Mouse (Mus musculus) gastrocnemius, postnatal 36 days (tissue): ENCODE data around the gene Rin2. TPM values are rescaled to one million over a fixed set of nuclear protein-coding genes. Genes with fewer than 3 reads are reported as not detected.

Experiments
- DNase-seq, 2 experiments: peaks; one replicate each; pipeline ENCODE4 v3.0.0; 2022
- intact Hi-C: fragments of 180-260 bp; cut with DNase I; formaldehyde crosslinking; loops from one replicate; pipeline ENCODE4 v1.15.1; 2025
- total RNA-seq, 2 experiments: library from RNA; stranded (reverse); gene quantifications; 2 replicates each; pipeline ENCODE4 v1.2.3; 2021

Gene Rin2
- total RNA-seq, 2 experiments from 2014 or later: 10.2 to 11.5 TPM

DNA sequence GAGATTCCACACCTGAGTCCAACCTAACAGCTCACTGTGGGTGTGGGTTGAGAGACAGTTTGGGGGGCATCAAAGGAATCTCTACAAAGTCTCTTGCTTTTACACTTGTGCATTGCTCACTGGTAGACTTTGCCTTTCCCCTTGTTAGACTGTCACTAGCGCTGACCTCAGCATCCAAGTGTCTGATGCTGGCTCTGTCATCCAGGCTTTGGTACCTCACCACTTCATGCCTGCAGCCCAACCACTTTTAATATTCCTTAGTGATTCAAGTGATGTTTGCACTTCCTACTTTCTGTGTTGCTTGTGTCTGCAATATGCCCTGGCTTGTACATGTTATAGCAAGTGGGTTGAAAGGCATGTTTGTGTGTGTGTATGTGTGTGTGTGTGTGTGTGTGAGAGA, 109.9 kb downstream of the Rin2 start:
- intact Hi-C loops: no loop called here
- DNase-seq: no peak

DNA sequence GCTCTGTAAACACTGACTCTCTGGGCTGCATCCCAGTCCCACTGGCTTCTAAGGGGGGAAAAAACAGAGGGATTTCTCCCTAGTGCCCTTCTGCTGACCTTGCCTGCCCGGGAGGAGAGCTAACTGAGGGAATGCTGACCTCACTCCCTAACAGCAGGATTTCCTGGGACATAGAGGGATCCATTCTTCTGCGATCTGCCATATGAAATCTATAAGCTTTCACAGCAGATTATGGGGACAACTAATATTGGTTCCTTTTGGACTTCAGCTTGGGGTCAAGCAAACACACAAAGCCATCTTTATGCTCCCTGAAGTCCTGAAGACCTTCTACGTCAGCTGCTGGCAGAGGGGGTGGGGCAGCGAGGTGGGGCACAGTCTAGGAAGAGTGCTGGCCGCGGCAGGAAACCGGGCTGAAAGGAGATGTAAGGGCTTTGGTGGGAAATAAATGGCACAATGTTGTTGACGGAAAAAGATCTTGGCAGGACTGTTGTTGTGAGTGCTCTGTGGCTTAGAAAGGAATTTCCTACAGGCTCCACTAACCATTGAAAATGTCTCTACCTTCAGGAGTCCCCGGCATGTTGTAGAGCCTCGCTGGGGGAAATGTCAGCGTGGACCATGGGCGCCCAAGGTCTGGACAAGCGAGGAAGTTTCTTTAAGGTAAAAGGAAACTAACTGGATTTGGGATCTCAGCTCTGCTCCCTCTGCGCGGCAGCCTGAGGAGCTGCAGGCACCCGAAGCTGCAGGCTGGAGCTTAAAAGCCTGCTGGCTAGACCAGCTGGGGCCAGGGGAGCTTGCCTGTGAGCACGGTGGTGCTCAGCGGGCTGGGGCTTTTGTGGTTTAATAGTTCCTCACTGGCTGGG, 111.0 kb downstream of the Rin2 start:
- peak; percentile 33 to 49 for DNase-seq
- intact Hi-C loops: no loop called here

DNA sequence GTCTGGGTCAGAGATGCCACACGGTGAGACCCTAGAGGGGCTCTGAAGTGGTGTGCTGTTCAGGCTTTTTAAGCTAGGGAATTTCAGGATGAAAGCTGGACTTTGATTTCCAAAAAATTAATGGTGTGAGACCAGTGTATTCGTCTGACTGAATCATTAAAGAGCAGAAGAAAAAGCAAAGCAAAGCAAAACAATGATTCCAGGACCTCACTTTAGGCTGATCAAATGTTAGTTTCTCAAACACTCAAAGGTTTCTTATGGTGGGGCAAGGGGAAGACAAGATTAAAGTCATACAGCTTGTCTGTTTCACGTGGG, 111.6 kb downstream of the Rin2 start:
- DNase-seq: no peak
- intact Hi-C loops: no loop called here

GRCm38 (mm10) chr2:145787486-145787885, 112.5 kb downstream of the Rin2 start:
- no peak for DNase-seq
- intact Hi-C loops: no loop called here

DNA sequence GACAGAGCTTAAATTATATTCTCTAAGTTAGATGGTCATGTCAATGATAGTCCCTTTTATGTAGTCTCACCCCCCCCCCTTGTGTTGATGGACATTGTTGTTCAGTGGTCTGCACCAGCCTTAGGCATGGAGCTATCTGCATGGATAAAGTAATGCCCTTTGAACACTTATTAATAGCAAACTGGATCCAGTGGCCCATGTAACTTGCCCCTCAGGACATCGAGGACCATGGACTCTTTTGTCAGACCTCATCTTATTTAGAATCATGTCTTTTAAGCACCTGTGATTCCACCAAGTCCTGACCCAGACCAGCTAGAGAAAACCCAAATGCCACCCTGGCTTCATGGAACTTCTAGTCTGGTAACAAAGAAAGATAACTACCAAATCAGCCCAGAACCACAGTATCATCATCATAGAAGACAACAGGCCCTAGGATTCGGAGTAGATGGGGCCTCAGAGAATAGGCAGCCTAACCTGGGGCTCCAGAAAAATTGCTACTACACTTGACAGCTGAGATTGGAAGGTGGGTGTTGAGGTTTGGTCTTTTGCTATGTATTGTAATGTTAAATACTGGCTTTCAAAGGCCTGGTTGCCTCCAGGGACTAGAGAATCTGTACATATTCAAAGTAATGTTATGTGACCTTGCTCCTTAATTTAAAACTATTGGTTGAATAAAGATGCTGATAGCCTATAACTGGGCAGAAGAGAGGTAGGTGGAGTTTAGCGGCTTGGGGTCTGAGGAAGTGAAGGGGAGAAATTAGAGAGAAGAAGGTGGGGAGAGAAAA, 113.7 kb downstream of the Rin2 start:
- intact Hi-C loops: no loop called here
- DNase-seq: no peak

GRCm38 (mm10) chr2:145793702-145794101, 118.7 kb downstream of the Rin2 start:
- no peak for DNase-seq
- intact Hi-C loops: loop anchor here (5.0 kb wide), 1 partner anchor 96 kb away; no protein-coding TSS in a partner anchor

- intact Hi-C loops: loop anchor here (5.0 kb wide), 1 partner anchor 97 kb away; no protein-coding TSS in a partner anchor
- peak; percentile 33 to 53 for DNase-seq
Observed at GRCm38 (mm10) chr2:145794318-145794954, 119.4 kb downstream of the Rin2 start.

GRCm38 (mm10) chr2:145797851-145798250, 122.8 kb downstream of the Rin2 start:
- intact Hi-C loops: no loop called here
- DNase-seq: no peak

DNA sequence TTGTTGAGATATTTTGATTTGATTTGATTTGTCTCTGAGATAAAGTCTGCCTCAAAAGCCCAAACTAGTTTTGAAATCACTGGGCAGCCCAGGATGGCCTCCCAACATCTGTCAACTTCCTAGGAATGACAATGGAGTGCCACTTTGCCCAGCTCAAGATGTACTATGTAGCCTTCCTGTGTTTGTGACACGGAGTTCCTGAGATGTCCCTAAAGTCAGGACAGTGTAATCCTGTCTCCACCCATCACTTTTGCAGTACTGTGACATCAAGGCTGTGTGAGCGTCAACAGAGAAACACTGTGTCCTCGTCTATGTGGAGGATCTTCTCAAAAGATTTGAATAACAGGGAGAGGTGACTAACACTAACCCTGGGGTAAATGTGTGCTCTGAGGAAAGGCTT, 123.9 kb downstream of the Rin2 start:
- intact Hi-C loops: no loop called here

DNA sequence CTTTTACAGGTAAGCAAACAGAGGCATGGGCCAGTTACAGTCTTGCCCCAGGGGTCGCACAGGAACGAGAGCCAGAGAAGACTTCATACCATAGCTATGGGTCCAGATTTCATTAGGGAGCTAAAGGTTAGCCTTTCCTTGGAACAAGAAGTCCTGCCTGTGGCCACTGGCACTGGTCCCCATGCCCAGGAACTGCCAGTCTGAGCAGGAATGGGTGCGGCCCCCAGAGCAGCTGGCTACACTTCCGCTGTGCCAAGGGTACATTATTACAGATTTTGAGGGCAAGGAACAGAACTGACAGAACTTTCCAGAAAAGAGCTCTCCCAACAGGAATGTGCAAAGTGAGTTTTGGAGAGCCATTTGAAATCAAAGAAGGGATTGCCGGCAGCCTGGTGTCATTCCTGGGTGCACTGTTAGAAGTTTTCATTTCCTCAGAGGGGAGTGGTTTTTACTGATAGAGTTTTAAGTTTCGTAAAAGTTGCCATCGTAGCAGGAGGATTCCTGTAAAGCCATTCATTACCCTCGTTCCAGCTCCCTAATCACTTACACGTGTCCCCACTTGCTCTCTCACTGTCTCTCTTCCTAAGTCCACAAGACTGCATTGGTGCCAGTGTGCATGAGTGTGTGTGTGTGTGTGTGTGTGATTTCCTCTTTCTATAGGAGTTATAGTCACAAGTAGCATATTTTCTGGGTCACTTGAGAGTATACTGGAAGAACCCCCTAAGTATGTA, 126.5 kb downstream of the Rin2 start:
- DNase-seq: peak in 1 of 2 experiments; percentile 45
- intact Hi-C loops: no loop called here

More for the DNA sequence above, 123.9 kb downstream of the Rin2 start:
- no peak for DNase-seq

DNA sequence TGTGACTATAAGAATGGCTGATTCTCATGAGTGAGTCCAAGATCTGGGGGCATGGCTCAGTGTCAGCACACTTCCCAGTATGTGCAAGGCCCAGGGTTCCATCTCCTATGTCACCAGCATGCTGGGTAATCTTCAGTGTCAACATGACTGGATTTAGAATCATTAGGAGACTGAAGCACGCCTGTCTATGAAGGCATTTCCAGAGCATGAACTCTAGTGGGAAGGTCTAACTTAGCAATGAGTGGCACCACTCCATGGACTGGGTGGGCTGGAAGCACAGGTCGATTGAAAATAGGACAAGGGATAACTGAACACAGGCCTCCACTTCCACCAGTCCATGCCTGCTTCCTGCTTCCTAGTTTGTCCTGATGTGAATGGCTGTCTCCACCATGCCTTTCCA, 127.6 kb downstream of the Rin2 start:
- DNase-seq: no peak
- intact Hi-C loops: no loop called here

- DNase-seq: no peak
Observed at GRCm38 (mm10) chr2:145803822-145804342, 128.9 kb downstream of the Rin2 start.

DNA sequence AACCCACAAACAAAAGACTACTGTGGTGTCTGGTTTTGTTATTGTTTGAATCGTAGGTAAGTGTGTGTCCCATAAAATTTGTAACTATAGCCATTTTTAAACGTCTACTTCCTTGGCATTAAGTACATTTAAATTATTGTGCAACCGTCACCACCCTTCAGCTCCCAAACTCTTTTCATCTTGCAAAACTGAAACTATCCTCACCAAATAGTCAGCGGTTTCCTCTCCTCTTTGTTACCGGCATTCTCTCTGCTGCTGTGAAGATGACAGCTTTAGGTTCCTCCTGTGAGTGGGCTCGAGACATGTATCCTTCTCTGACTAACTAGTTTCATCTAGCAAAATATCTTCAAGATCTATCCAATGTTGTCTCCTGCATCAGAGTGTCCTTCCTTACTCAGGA, 129.5 kb downstream of the Rin2 start:
- intact Hi-C loops: no loop called here
- DNase-seq: no peak

More at GRCm38 (mm10) chr2:145803822-145804342, 128.9 kb downstream of the Rin2 start:
- intact Hi-C loops: no loop called here

GRCm38 (mm10) chr2:145807276-145807675, 132.3 kb downstream of the Rin2 start:
- no peak for DNase-seq
- intact Hi-C loops: no loop called here

DNA sequence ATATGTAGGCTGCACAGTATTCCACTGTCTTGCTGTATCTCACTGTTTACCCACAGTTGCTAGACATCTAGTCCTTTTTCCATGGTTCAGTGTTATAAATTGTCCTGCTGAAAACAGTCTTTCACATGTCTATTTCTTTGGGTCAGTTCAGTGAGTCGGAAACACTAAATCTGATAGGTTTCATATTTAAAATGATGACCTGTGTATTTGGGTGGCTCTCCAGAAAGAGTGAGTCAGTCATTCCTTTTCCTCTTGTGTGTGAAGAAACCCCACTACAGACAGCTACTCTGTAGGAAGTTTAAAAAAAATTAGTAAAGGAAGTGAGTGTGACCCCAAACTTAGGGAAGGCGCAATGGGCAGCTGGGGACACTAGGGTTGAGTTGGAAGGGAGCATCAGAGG, 133.2 kb downstream of the Rin2 start:
- DNase-seq: no peak
- intact Hi-C loops: no loop called here

GRCm38 (mm10) chr2:145808667-145809066, 133.7 kb downstream of the Rin2 start:
- intact Hi-C loops: no loop called here
- no peak for DNase-seq

DNA sequence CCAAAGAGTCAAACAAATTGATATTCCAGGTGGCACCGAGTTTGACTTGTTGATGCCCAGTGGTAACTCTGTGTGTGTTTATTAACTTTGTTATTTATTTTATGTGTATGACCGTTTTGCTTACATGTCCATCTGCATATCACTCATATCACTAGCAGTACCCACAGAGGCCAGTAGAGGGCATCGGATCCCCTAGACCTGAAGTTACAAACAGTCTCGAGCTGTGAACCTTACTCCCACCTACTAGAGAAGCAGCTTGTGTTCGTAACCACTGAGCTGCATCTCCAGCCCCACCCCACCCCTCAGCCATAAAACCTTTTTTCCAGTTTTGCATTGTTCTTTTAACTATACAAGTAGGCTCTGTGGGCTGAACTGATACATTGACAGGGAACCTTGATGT, 135.7 kb downstream of the Rin2 start:
- intact Hi-C loops: no loop called here
- no peak for DNase-seq

GRCm38 (mm10) chr2:145812818-145813217, 137.8 kb downstream of the Rin2 start:
- no peak for DNase-seq
- intact Hi-C loops: no loop called here

- no peak for DNase-seq
Observed at GRCm38 (mm10) chr2:145817195-145817594, 142.2 kb downstream of the Rin2 start.

More at GRCm38 (mm10) chr2:145817195-145817594, 142.2 kb downstream of the Rin2 start:
- intact Hi-C loops: no loop called here
